Mouse (Mus musculus) Patski (cell line): ENCODE measurements around the gene Phldb1. TPM values are rescaled to one million over a fixed set of nuclear protein-coding genes. Genes with fewer than 3 reads are reported as not detected.

Experiments
- ATAC-seq: fragments of 100-300 bp; one replicate; pipeline ENCODE4 v1.8.0; 2021
- CTCF ChIA-PET: fragments of 350-600 bp; sonication (Branson Sonifier 250); formaldehyde crosslinking; loops from one replicate; lab custom pipeline; 2022; ENCODE audit warnings: inconsistent platforms; lab: Charles Lee
- POLR2A ChIA-PET: fragments of 350-600 bp; sonication (Branson Sonifier 250); formaldehyde crosslinking; loops from one replicate; lab custom pipeline; 2022; ENCODE audit warnings: antibody characterized with exemption, inconsistent platforms; lab: Charles Lee
- DNase-seq: peaks from one replicate; pipeline ENCODE4 v3.0.0-alpha.2; 2011; ENCODE audit warnings: low read depth, low spot score
- H3K27me3 ChIP-seq: fragments of 371-371 bp; one replicate; pipeline ENCODE4 v1.5.1; 2021
- CTCF ChIP-seq: fragments of 100-300 bp; IDR thresholded peaks from one replicate; pipeline ENCODE4 v1.5.1; 2021
- in situ Hi-C: fragments of 300-500 bp; cut with MboI; formaldehyde crosslinking; loops from 3 replicates; pipeline ENCODE4 v1.11.1; 2018; ENCODE audit warnings: low pct_unique_long_range_greater_than_20kb, mixed read lengths
- polyA plus RNA-seq: library from polyadenylated mRNA; unstranded; gene quantifications from one replicate; pipeline ENCODE4 v1.2.3, GENCODE M21; 2021

Phldb1 gene
- polyA plus RNA-seq, 1 experiment from 2014 or later: 137 TPM

- no peak for TF ChIP-seq CTCF
- ChIA-PET CTCF (interaction anchor here (0.8 to 1.5 kb wide), 2 partner anchors 9 to 19 kb away, joined by 4 read pairs; partner anchors contain the start of gene Treh), POLR2A (interaction anchor here (1.3 kb wide), 1 partner anchor 10 kb away, joined by 3 read pairs; no protein-coding TSS in a partner anchor)
- DNase-seq: no peak
- in situ Hi-C loops: no loop called here
- ATAC-seq: no peak
- no peaks in the 10 kb centered on the region for H3K27me3 ChIP-seq
Observed at GRCm38 (mm10) chr9:44691671-44692520, 43.1 kb downstream of the Phldb1 start.

DNA sequence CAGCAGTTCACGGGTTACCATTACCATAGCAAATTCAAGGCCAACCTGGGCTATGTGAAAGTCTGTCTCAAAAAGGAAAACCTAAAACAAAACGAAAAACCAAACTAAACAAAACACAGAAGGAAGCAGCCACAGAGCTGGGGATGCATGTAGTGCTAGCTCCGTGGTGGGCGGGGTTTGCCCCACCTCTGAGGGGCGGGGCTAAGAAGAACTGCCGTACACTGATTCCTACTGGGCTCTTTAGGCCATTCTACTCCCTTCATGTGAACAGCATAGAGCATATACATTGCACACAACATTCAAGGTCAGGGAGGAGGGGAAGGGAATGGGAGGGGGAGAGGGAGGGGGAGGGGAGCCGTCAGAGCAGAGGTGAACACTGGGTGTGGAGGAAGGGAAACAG lies 44.4 kb downstream of the Phldb1 start:
- ATAC-seq (no peak), DNase-seq (no peak)
- CTCF ChIA-PET: interaction anchor here (1.2 to 1.5 kb wide), 2 partner anchors 10 to 19 kb away, joined by 4 read pairs; no protein-coding TSS in a partner anchor
- POLR2A ChIA-PET: interaction anchor here (0.7 to 0.9 kb wide), 2 partner anchors 17 to 40 kb away, joined by 3 to 4 read pairs; no protein-coding TSS in a partner anchor
- no peaks in the 10 kb centered on the region for H3K27me3 ChIP-seq
- TF ChIP-seq CTCF: no peak
- in situ Hi-C loops: no loop called here

GRCm38 (mm10) chr9:44688013-44688412 lies 47.0 kb downstream of the Phldb1 start:
- ATAC-seq: no peak
- ChIA-PET CTCF (no interaction called here), POLR2A (no interaction called here)
- TF ChIP-seq CTCF: no peak
- in situ Hi-C loops: no loop called here
- no peak for DNase-seq
- H3K27me3 ChIP-seq: no peaks in the 10 kb centered on the region

DNA sequence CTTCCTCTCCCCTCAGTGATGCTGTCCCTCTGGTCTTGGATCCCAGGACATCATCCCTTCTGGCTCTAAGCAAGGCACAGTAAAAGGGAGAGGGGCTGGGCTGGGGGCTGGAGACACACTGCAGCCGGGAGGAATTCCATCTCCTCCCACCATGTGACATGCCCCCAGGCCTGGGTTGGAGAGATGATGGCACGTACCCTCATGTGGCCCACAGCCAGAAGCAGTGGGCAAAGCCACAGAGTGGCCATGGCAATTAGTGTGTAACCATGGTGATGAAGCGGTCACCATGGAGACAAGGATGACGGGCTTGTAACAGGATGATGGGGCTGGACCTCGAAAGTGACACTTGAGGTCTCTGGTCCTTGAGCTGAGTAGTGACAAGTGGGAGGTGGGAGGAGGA lies 48.4 kb downstream of the Phldb1 start:
- ChIA-PET POLR2A (interaction anchor here (0.9 to 1.3 kb wide), 2 partner anchors 15 to 47 kb away, joined by 4 read pairs; no protein-coding TSS in a partner anchor), CTCF (interaction anchor here (1.5 to 3.1 kb wide), 6 partner anchors 10 to 268 kb away, joined by 5 to 29 read pairs (median 10); partner anchors contain the start of gene Ccdc84)
- H3K27me3 ChIP-seq: no peaks in the 10 kb centered on the region
- no peak for ATAC-seq
- TF ChIP-seq CTCF: no peak
- no peak for DNase-seq
- in situ Hi-C loops: no loop called here

- no peak for ATAC-seq
- ChIA-PET POLR2A (interaction anchor here (1.3 to 1.4 kb wide), 2 partner anchors 14 to 48 kb away, joined by 4 read pairs; no protein-coding TSS in a partner anchor), CTCF (interaction anchor here (0.6 to 3.1 kb wide), 13 partner anchors 9 to 267 kb away, joined by 3 to 29 read pairs (median 6); partner anchors contain the start of genes Ccdc84 and Treh)
- H3K27me3 ChIP-seq: no peaks in the 10 kb centered on the region
- in situ Hi-C loops: no loop called here
- DNase-seq: no peak
- TF ChIP-seq CTCF: no peak
Observed at GRCm38 (mm10) chr9:44685346-44686330, 49.4 kb downstream of the Phldb1 start.

- ChIA-PET POLR2A (no interaction called here), CTCF (interaction anchor here (1.4 kb wide), 1 partner anchor 27 kb away, joined by 5 read pairs; no protein-coding TSS in a partner anchor)
- no peaks in the 10 kb centered on the region for H3K27me3 ChIP-seq
- in situ Hi-C loops: no loop called here
- ATAC-seq (no peak), DNase-seq (no peak)
- no peak for TF ChIP-seq CTCF
Observed at GRCm38 (mm10) chr9:44683046-44683445, 52.0 kb downstream of the Phldb1 start.

DNA sequence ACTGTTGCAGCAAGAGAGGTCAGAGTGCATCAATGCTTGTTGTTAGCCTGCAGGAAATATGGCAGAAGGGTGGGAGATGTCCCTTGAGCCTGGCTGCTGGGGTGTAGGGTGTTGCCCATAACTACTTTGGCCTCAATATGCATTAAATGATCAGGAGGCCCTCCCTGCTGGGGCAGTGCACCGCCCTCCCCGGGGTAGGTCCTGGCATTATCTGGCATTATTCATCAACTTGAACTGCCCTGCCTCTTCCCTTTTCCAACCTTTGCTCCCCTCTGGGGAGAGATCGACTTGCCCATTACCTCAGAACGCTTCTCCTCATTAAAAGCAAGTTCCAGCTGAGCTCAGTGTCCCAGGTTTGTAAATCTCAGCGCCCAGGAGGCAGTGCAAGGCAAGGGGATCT lies 55.4 kb downstream of the Phldb1 start:
- H3K27me3 ChIP-seq: no peaks in the 10 kb centered on the region
- in situ Hi-C loops: no loop called here
- ATAC-seq (no peak), DNase-seq (no peak)
- ChIA-PET CTCF (no interaction called here), POLR2A (no interaction called here)
- no peak for TF ChIP-seq CTCF

GRCm38 (mm10) chr9:44678288-44678871 lies 56.6 kb downstream of the Phldb1 start:
- in situ Hi-C loops: no loop called here
- TF ChIP-seq CTCF: no peak
- no peak for DNase-seq
- H3K27me3 ChIP-seq: no peaks in the 10 kb centered on the region
- CTCF ChIA-PET: interaction anchor here (1.0 to 1.4 kb wide), 2 partner anchors 22 kb away, joined by 3 read pairs; no protein-coding TSS in a partner anchor
- POLR2A ChIA-PET: no interaction called here
- no peak for ATAC-seq

GRCm38 (mm10) chr9:44673005-44673404 lies 62.0 kb downstream of the Phldb1 start, which contains the start of gene Treh:
Gene Treh (plus strand): TSS chr9:44673233.
- ATAC-seq (no peak), DNase-seq (no peak)
- ChIA-PET POLR2A (interaction anchor here (0.6 kb wide), 2 partner anchors 9 to 91 kb away, joined by 3 to 7 read pairs; no protein-coding TSS in a partner anchor), CTCF (interaction anchor here (1.0 to 3.4 kb wide), 5 partner anchors 11 to 21 kb away, joined by 4 to 10 read pairs (median 7); no protein-coding TSS in a partner anchor)
- in situ Hi-C loops: loop anchor here (25.0 kb wide), 1 partner anchor 464 kb away; the partner anchor contains the start of gene Scn4b
- H3K27me3 ChIP-seq: peaks cover 4% of the 10 kb centered on the region
- no peak for TF ChIP-seq CTCF
